In the genomic region with DNA sequence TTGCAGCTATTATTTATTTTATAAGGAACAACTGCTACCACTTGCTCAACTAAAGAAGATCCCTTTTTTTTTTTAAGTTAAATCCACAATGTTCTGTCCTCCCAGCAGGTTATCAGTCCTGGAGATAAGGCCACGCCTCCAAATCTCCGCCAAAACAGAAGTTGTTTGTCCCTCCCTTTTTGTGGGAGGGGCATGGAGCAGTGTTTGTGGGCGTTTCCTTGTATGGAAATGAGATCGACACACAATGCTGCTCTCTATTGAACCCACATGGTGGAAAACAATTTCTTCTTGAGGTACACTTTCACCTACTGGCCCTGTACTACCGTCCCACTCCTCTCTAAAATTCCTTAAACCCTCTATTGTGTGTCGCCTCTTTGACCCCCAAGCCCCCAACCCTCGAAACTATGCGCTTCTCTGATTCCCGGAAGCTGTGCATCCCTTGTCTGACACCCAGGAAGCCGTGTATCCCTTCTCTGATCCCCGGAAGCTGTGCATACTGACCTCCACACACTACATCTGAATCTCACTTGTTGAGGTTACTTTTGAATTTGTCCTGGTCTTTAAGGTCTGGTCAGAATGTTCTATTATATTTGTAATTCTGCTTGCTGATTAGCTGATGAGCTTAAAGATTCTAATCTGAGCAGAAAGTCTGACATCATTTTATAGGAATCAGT, we compare ENCODE assay signal across 9 mouse cellular contexts. TPM values are rescaled to one million over a fixed set of nuclear protein-coding genes. Genes with fewer than 3 reads are reported as not detected.
DNase-seq lines count a peak whose midpoint lies in the region; ATAC-seq lines count a peak whose summit lies in the region.
"Had no signal": no experiment of that assay in that cellular context is flagged by ENCODE, and none has a peak within 500 bp of the region (broad histone marks: within the 10 kb centered on the region; RNA-seq: fewer than 3 reads in every experiment).

No protein-coding gene starts in this region.

- H3K4me3 ChIP-seq in midbrain, embryonic 11.5 days (ENCODE audit: low read depth, low read length) = no peak overlapping the region
- no peak overlapping the region for H3K4me3 ChIP-seq in midbrain, embryonic 14.5 days (replicated peaks; ENCODE audit: low read depth, low read length)
- H3K4me3 ChIP-seq in hindbrain, embryonic 14.5 days (replicated peaks; ENCODE audit: low read length) = no peak overlapping the region
- H3K4me3 ChIP-seq in neural tube, embryonic 13.5 days = 0 out of 2 replicates have a peak overlapping the region, but pooled peaks have one; percentile 2

- H3K9me3 ChIP-seq in midbrain, embryonic 11.5 days (ENCODE audit: control insufficient read depth, low read length) = no peaks in the 10 kb centered on the region
- H3K9me3 ChIP-seq in midbrain, embryonic 14.5 days (ENCODE audit: control insufficient read depth, low read length) = no peaks in the 10 kb centered on the region
- no peaks in the 10 kb centered on the region for H3K9me3 ChIP-seq in hindbrain, embryonic 14.5 days (ENCODE audit: control insufficient read depth, low read length)
- no peaks in the 10 kb centered on the region for H3K9me3 ChIP-seq in neural tube, embryonic 13.5 days

- H3K27me3 ChIP-seq in midbrain, embryonic 11.5 days (ENCODE audit: control insufficient read depth, insufficient read depth, low read length) = no peaks in the 10 kb centered on the region
- no peaks in the 10 kb centered on the region for H3K27me3 ChIP-seq in midbrain, embryonic 14.5 days (ENCODE audit: control insufficient read depth, insufficient read depth, low read length)
- H3K27me3 ChIP-seq in hindbrain, embryonic 14.5 days (ENCODE audit: control insufficient read depth, insufficient read depth, low read length) = no peaks in the 10 kb centered on the region
- no peaks in the 10 kb centered on the region for H3K27me3 ChIP-seq in neural tube, embryonic 13.5 days

- no peaks in the 10 kb centered on the region for H3K4me1 ChIP-seq in midbrain, embryonic 11.5 days (ENCODE audit: control insufficient read depth, insufficient read depth, low read length)
- H3K4me1 ChIP-seq in midbrain, embryonic 14.5 days (ENCODE audit: control insufficient read depth, insufficient read depth, low read length) = no peaks in the 10 kb centered on the region
- no peaks in the 10 kb centered on the region for H3K4me1 ChIP-seq in hindbrain, embryonic 14.5 days (replicated peaks; ENCODE audit: control insufficient read depth, insufficient read depth, low read length)
- H3K4me1 ChIP-seq in neural tube, embryonic 13.5 days (replicated peaks) = peaks cover 17% of the 10 kb centered on the region; the same call in 1 of the 2 replicates

- no peak overlapping the region for H3K9ac ChIP-seq in midbrain, embryonic 11.5 days (ENCODE audit: low read length)
- no peak overlapping the region for H3K9ac ChIP-seq in midbrain, embryonic 14.5 days (replicated peaks; ENCODE audit: low read length)
- H3K9ac ChIP-seq in hindbrain, embryonic 14.5 days = no peak overlapping the region
- H3K9ac ChIP-seq in neural tube, embryonic 13.5 days = no peak overlapping the region

- WGBS in midbrain, embryonic 11.5 days = 37% methylated on average over 11 of the region's 11 CpGs
- 35% methylated on average over 11 of the region's 11 CpGs for WGBS in midbrain, embryonic 14.5 days
- WGBS in hindbrain, embryonic 14.5 days = 32% methylated on average over 11 of the region's 11 CpGs
- 30% methylated on average over 11 of the region's 11 CpGs for WGBS in neural tube, embryonic 13.5 days

- no peaks in the 10 kb centered on the region for H3K36me3 ChIP-seq in midbrain, embryonic 11.5 days (ENCODE audit: control insufficient read depth, insufficient read depth, low read length)
- no peaks in the 10 kb centered on the region for H3K36me3 ChIP-seq in midbrain, embryonic 14.5 days (ENCODE audit: control insufficient read depth, insufficient read depth, low read length)
- H3K36me3 ChIP-seq in hindbrain, embryonic 14.5 days (replicated peaks; ENCODE audit: control insufficient read depth, insufficient read depth) = no peaks in the 10 kb centered on the region
- H3K36me3 ChIP-seq in neural tube, embryonic 13.5 days = no peaks in the 10 kb centered on the region

- peak; percentile 23 for DNase-seq in adrenal gland, adult 2 months
- no peak for DNase-seq in adrenal gland, postnatal 36 days
- DNase-seq in midbrain, embryonic 11.5 days (ENCODE audit: low spot score, missing footprints) = no peak
- DNase-seq in midbrain, embryonic 14.5 days = no peak
- no peak for DNase-seq in hindbrain, embryonic 14.5 days (ENCODE audit: low spot score)
- no peak for DNase-seq in T-cell, adult 2 months (ENCODE audit: low spot score)
- DNase-seq in urinary bladder, adult 18-20 months (ENCODE audit: low spot score in 2 of 2) = no peak
- DNase-seq: kidney, adult 2 months had no signal

- peak; percentile 72 for ATAC-seq in midbrain, embryonic 11.5 days (ENCODE audit: low FRiP score)
- no peak for ATAC-seq in midbrain, embryonic 14.5 days (ENCODE audit: low FRiP score, low TSS enrichment)
- 0 out of 2 replicates have a peak, but pooled peaks have one; percentile 16 for ATAC-seq in hindbrain, embryonic 14.5 days (ENCODE audit: low FRiP score)
- no peak for ATAC-seq in neural tube, embryonic 13.5 days (ENCODE audit: low read depth)

- H3K27ac ChIP-seq in midbrain, embryonic 11.5 days (ENCODE audit: low read depth, low read length) = no peak overlapping the region
- no peak overlapping the region for H3K27ac ChIP-seq in midbrain, embryonic 14.5 days (replicated peaks; ENCODE audit: low read depth, low read length)
- no peak overlapping the region for H3K27ac ChIP-seq in hindbrain, embryonic 14.5 days
- H3K27ac ChIP-seq in neural tube, embryonic 13.5 days (replicated peaks) = no peak overlapping the region

- H3K4me2 ChIP-seq in midbrain, embryonic 11.5 days = no peak overlapping the region; the same call in 1 of the 2 replicates
- no peak overlapping the region for H3K4me2 ChIP-seq in midbrain, embryonic 14.5 days (ENCODE audit: low read length)
- no peak overlapping the region for H3K4me2 ChIP-seq in hindbrain, embryonic 14.5 days (replicated peaks)
- H3K4me2 ChIP-seq in neural tube, embryonic 13.5 days = peak overlapping the region; percentile 30

RNA-seq across cellular contexts. Expression of a gene that starts 48.3 kb away (rescaled TPM):
- total RNA-seq in adrenal gland, adult 2 months (2021) = 10 to 100 TPM; 24.7 to 32.7 TPM
- 10.5 and 12.1 TPM in 2 replicates for polyA plus RNA-seq in adrenal gland, adult 2 months (2012; rRNA removed)
- total RNA-seq in adrenal gland, postnatal 36 days (2021) = 10 to 100 TPM; 20.4 to 24.2 TPM
- polyA plus RNA-seq in midbrain, embryonic 11.5 days (2014; fragmentation: Nextera tagmentation; extraction: Ambion mirVana) = 26.3 and 26.4 TPM in 2 replicates
- 7.0 and 16.6 TPM in 2 replicates for polyA plus RNA-seq in midbrain, embryonic 14.5 days (2014; fragmentation: Nextera tagmentation; extraction: Ambion mirVana)
- 14.7 and 17.9 TPM in 2 replicates for polyA plus RNA-seq in hindbrain, embryonic 14.5 days (2014; fragmentation: Nextera tagmentation; extraction: Ambion mirVana)
- 16.6 and 19.8 TPM in 2 replicates for polyA plus RNA-seq in neural tube, embryonic 13.5 days (2015; fragmentation: Nextera tagmentation; extraction: Ambion mirVana)

Comparison
In these comparisons a context has a peak if more than half of its experiments do, and no peak if none do; other contexts are left out.
1. ATAC-seq: peak in midbrain, embryonic 11.5 days (single experiment) and hindbrain, embryonic 14.5 days (single experiment); none in midbrain, embryonic 14.5 days (single experiment) and neural tube, embryonic 13.5 days (single experiment).